Mouse (Mus musculus): ENCODE measurements at regions not wholly inside any gene's neighbourhood (a gene's known extent, or its start where the extent isn't known, plus 50 kb on each side); places are given as distances from the start of the nearest gene placed in this dataset.

- TF ChIP-seq MAX (IDR thresholded peaks at IDR 0.05) = no peak
- TF ChIP-seq USF1 (IDR thresholded peaks at IDR 0.05; ENCODE audit: low read depth) = no peak
- TF ChIP-seq MYOD1 (IDR thresholded peaks at IDR 0.05; ENCODE audit: control insufficient read depth, insufficient read length, low read depth) = no peak
- TF ChIP-seq CEBPB (IDR thresholded peaks at IDR 0.05; ENCODE audit: low read depth) = no peak
- no peak for TF ChIP-seq FOSL1 (IDR thresholded peaks at IDR 0.05; ENCODE audit: insufficient read depth, low read length, poor library complexity, severe bottlenecking)
- no peak for TF ChIP-seq CTCF (IDR thresholded peaks at IDR 0.05; ENCODE audit: control insufficient read depth, insufficient read depth, insufficient read length)
- TF ChIP-seq MYOG (IDR thresholded peaks at IDR 0.05; ENCODE audit: control insufficient read depth, extremely low read depth, insufficient read length) = no peak
- no peaks in the 10 kb centered on the region for H3K27me3 ChIP-seq (ENCODE audit: control insufficient read depth, insufficient read depth, insufficient read length)
- H3K79me3 ChIP-seq (ENCODE audit: low read depth) = no peaks in the 10 kb centered on the region
- no peak overlapping the region for H3K4me3 ChIP-seq (ENCODE audit: insufficient read depth, poor library complexity, severe bottlenecking)
- no peaks in the 10 kb centered on the region for H3K79me2 ChIP-seq (ENCODE audit: control insufficient read depth, insufficient read depth)
- no peaks in the 10 kb centered on the region for H3K36me3 ChIP-seq (ENCODE audit: control insufficient read depth, insufficient read depth)
- H3ac ChIP-seq (ENCODE audit: control insufficient read depth, insufficient read length, low read depth) = no peak overlapping the region
These were observed 218.8 kb downstream of the Gpr37 start for GRCm38 (mm10) chr6:25471721-25472120.

GRCm38 (mm10) chr6:25463011-25463410 is 227.5 kb downstream of the Gpr37 start:
- Histone ChIP-seq H3K27me3 (ENCODE audit: control insufficient read depth, insufficient read depth, insufficient read length) (no peaks in the 10 kb centered on the region), H3K36me3 (ENCODE audit: control insufficient read depth, insufficient read depth) (no peaks in the 10 kb centered on the region), H3K79me3 (ENCODE audit: low read depth) (no peaks in the 10 kb centered on the region), H3K79me2 (ENCODE audit: control insufficient read depth, insufficient read depth) (no peaks in the 10 kb centered on the region), H3ac (ENCODE audit: control insufficient read depth, insufficient read length, low read depth) (no peak overlapping the region), H3K4me3 (ENCODE audit: insufficient read depth, poor library complexity, severe bottlenecking) (no peak overlapping the region)
- no peak for TF ChIP-seq USF1 (IDR thresholded peaks at IDR 0.05; ENCODE audit: low read depth)
- TF ChIP-seq MAX (IDR thresholded peaks at IDR 0.05) = no peak
- TF ChIP-seq CTCF (IDR thresholded peaks at IDR 0.05; ENCODE audit: control insufficient read depth, insufficient read depth, insufficient read length) = no peak
- TF ChIP-seq MYOD1 (IDR thresholded peaks at IDR 0.05; ENCODE audit: control insufficient read depth, insufficient read length, low read depth) = no peak
- no peak for TF ChIP-seq FOSL1 (IDR thresholded peaks at IDR 0.05; ENCODE audit: insufficient read depth, low read length, poor library complexity, severe bottlenecking)
- no peak for TF ChIP-seq CEBPB (IDR thresholded peaks at IDR 0.05; ENCODE audit: low read depth)
- TF ChIP-seq MYOG (IDR thresholded peaks at IDR 0.05; ENCODE audit: control insufficient read depth, extremely low read depth, insufficient read length) = no peak

DNA sequence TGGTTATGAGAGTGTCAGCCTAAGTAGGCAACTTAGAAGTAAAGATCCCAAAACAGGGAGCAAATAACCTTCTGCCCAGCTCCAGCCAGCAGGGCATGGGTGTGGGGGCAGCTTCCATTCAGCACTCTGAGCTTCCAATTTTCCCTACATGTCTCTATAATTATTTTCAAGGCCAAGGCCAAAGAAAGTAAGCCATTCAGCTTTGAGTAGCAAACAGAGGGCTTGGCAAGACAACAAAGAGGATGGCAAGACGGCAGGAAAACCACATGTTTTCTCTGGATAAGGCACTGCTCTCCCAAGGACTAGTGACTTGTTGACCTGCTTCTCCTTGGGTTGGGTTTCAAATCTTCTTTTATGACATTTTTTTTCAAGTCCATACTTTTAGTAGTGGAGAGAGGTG is 240.1 kb downstream of the Gpr37 start:
- H3K79me3 ChIP-seq (ENCODE audit: low read depth) = no peaks in the 10 kb centered on the region
- TF ChIP-seq CTCF (IDR thresholded peaks at IDR 0.05; ENCODE audit: control insufficient read depth, insufficient read depth, insufficient read length) (no peak), CEBPB (IDR thresholded peaks at IDR 0.05; ENCODE audit: low read depth) (no peak), MYOD1 (IDR thresholded peaks at IDR 0.05; ENCODE audit: control insufficient read depth, insufficient read length, low read depth) (peak; percentile 22), FOSL1 (IDR thresholded peaks at IDR 0.05; ENCODE audit: insufficient read depth, low read length, poor library complexity, severe bottlenecking) (no peak), USF1 (IDR thresholded peaks at IDR 0.05; ENCODE audit: low read depth) (no peak), MYOG (IDR thresholded peaks at IDR 0.05; ENCODE audit: control insufficient read depth, extremely low read depth, insufficient read length) (no peak)
- no peaks in the 10 kb centered on the region for H3K27me3 ChIP-seq (ENCODE audit: control insufficient read depth, insufficient read depth, insufficient read length)
- no peak overlapping the region for H3K4me3 ChIP-seq (ENCODE audit: insufficient read depth, poor library complexity, severe bottlenecking)
- no peak overlapping the region for H3ac ChIP-seq (ENCODE audit: control insufficient read depth, insufficient read length, low read depth)
- no peaks in the 10 kb centered on the region for H3K79me2 ChIP-seq (ENCODE audit: control insufficient read depth, insufficient read depth)
- H3K36me3 ChIP-seq (ENCODE audit: control insufficient read depth, insufficient read depth) = no peaks in the 10 kb centered on the region

DNA sequence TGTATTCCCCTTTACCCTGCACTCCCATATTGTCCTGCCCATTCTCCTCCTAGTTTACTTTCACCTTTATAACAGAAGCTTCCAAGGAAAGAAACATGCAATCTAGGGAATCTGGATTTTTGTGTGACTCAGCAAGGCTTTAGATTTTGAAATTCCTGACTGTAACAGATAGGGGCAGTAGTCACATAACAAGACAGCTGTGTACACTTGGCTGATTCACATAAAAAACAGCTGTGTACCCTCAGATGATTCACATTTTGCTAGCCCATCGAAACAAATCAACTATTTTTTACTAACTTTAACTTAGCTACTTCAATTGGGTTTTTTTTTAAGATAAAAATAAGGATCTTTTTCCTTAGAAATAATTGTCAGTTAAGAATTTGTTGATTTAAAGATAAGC is 240.6 kb downstream of the Gpr37 start:
- Histone ChIP-seq H3K36me3 (ENCODE audit: control insufficient read depth, insufficient read depth) (no peaks in the 10 kb centered on the region), H3K79me3 (ENCODE audit: low read depth) (no peaks in the 10 kb centered on the region), H3K79me2 (ENCODE audit: control insufficient read depth, insufficient read depth) (no peaks in the 10 kb centered on the region), H3K27me3 (ENCODE audit: control insufficient read depth, insufficient read depth, insufficient read length) (no peaks in the 10 kb centered on the region), H3ac (ENCODE audit: control insufficient read depth, insufficient read length, low read depth) (no peak overlapping the region), H3K4me3 (ENCODE audit: insufficient read depth, poor library complexity, severe bottlenecking) (no peak overlapping the region)
- TF ChIP-seq CEBPB (IDR thresholded peaks at IDR 0.05; ENCODE audit: low read depth) = no peak
- peak; percentile 95 for TF ChIP-seq MYOD1 (IDR thresholded peaks at IDR 0.05; ENCODE audit: control insufficient read depth, insufficient read length, low read depth)

DNA sequence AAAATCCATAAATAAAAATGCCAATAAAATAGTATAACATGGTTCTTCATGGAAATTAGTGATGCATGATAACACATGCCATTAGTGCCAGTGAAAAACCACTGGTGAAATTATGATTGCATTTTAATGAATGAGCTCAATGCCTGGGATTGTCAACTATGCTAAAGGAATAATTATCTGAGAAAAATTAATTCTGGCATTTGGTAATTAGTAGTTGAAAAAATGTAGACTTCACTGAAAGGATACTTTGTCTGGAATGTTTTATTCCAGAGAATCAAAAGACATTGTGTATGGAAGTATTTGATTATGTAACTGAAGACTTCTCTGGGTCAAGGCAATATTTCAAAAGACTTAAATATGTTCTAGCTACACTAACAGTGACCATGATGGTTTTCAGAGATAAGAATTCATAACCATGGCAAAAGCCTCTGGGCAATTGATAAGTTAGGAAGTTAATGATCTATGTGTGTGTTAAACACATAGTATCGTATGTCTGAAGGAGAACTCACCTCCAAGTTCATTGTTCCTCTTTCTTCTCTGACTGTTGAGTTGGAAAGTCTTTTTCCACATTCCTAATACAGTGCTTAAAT is 245.1 kb downstream of the Gpr37 start:
- Histone ChIP-seq H3K4me3 (ENCODE audit: insufficient read depth, poor library complexity, severe bottlenecking) (no peak overlapping the region), H3K27me3 (ENCODE audit: control insufficient read depth, insufficient read depth, insufficient read length) (no peaks in the 10 kb centered on the region), H3K79me2 (ENCODE audit: control insufficient read depth, insufficient read depth) (no peaks in the 10 kb centered on the region), H3K36me3 (ENCODE audit: control insufficient read depth, insufficient read depth) (no peaks in the 10 kb centered on the region), H3K79me3 (ENCODE audit: low read depth) (no peaks in the 10 kb centered on the region), H3ac (ENCODE audit: control insufficient read depth, insufficient read length, low read depth) (no peak overlapping the region)
- TF ChIP-seq MYOG (IDR thresholded peaks at IDR 0.05; ENCODE audit: control insufficient read depth, extremely low read depth, insufficient read length) = no peak
- TF ChIP-seq MYOD1 (IDR thresholded peaks at IDR 0.05; ENCODE audit: control insufficient read depth, insufficient read length, low read depth) = no peak
- TF ChIP-seq FOSL1 (IDR thresholded peaks at IDR 0.05; ENCODE audit: insufficient read depth, low read length, poor library complexity, severe bottlenecking) = no peak
- TF ChIP-seq CEBPB (IDR thresholded peaks at IDR 0.05; ENCODE audit: low read depth) = no peak
- no peak for TF ChIP-seq CTCF (IDR thresholded peaks at IDR 0.05; ENCODE audit: control insufficient read depth, insufficient read depth, insufficient read length)
- no peak for TF ChIP-seq USF1 (IDR thresholded peaks at IDR 0.05; ENCODE audit: low read depth)
- no peak for TF ChIP-seq MAX (IDR thresholded peaks at IDR 0.05)

DNA sequence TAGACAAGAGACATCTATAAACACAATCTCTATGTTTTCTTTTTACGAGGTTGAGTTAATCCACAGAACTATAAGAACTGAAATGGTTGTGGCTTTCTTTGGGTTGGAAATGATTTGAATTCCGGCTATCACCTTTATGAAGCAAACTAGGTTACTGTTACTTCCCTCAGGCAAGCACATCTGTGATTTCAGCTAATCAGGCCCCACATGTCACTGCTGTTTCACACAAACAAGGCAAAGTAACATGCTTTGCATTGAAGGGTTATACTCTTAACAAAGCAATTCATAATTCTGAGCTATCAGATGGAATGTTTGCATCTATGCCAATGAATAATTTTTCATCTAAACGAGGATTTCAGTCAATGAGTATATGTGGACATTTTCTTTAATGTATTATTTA is 246.4 kb downstream of the Gpr37 start:
- Histone ChIP-seq H3K27me3 (ENCODE audit: control insufficient read depth, insufficient read depth, insufficient read length) (no peaks in the 10 kb centered on the region), H3K79me3 (ENCODE audit: low read depth) (no peaks in the 10 kb centered on the region), H3K4me3 (ENCODE audit: insufficient read depth, poor library complexity, severe bottlenecking) (no peak overlapping the region), H3ac (ENCODE audit: control insufficient read depth, insufficient read length, low read depth) (no peak overlapping the region), H3K36me3 (ENCODE audit: control insufficient read depth, insufficient read depth) (no peaks in the 10 kb centered on the region), H3K79me2 (ENCODE audit: control insufficient read depth, insufficient read depth) (no peaks in the 10 kb centered on the region)
- TF ChIP-seq MYOG (IDR thresholded peaks at IDR 0.05; ENCODE audit: control insufficient read depth, extremely low read depth, insufficient read length) = no peak
- no peak for TF ChIP-seq MYOD1 (IDR thresholded peaks at IDR 0.05; ENCODE audit: control insufficient read depth, insufficient read length, low read depth)
- no peak for TF ChIP-seq CEBPB (IDR thresholded peaks at IDR 0.05; ENCODE audit: low read depth)

Data from C2C12 (cell line).